Mouse (Mus musculus) kidney, embryonic 16.5 days (tissue): ENCODE data around the gene AC124108.1. TPM values are rescaled to one million over a fixed set of nuclear protein-coding genes. Genes with fewer than 3 reads are reported as not detected.

ENCODE experiments used
- ATAC-seq: fragments of 200-750 bp; cut with Nextera tagmentation; 2 replicates; pipeline ENCODE4 v1.8.0; 2017; ENCODE audit warnings: moderate TSS enrichment; ENCODE audit not compliant: low FRiP score, low TSS enrichment
- H3K27ac ChIP-seq: fragments of 300-500 bp; sonication (generic); 2 replicates; pipeline ENCODE4 v1.5.1; 2014; ENCODE audit warnings: low read length
- H3K27me3 ChIP-seq: fragments of 300-500 bp; sonication (generic); 2 replicates; pipeline ENCODE4 v1.6.1; 2014; ENCODE audit warnings: low read length, control low read depth, mixed read lengths; ENCODE audit not compliant: insufficient read depth
- H3K36me3 ChIP-seq: fragments of 300-500 bp; sonication (generic); 2 replicates; pipeline ENCODE4 v1.6.1; 2014; ENCODE audit warnings: low read length, control low read depth, mixed read lengths; ENCODE audit not compliant: insufficient read depth
- H3K4me1 ChIP-seq: fragments of 300-500 bp; sonication (generic); 2 replicates; pipeline ENCODE4 v1.6.1; 2014; ENCODE audit warnings: low read length, control low read depth, mixed read lengths; ENCODE audit not compliant: insufficient read depth
- H3K4me2 ChIP-seq: fragments of 300-500 bp; sonication (generic); replicated peaks from 2 replicates; pipeline ENCODE4 v1.6.1; 2014; ENCODE audit warnings: low read depth, low read length
- H3K4me3 ChIP-seq: fragments of 300-500 bp; sonication (generic); 2 replicates; pipeline ENCODE4 v1.5.1; 2014; ENCODE audit warnings: mild to moderate bottlenecking, low read length
- H3K9ac ChIP-seq: fragments of 300-500 bp; sonication (generic); replicated peaks from 2 replicates; pipeline ENCODE4 v1.6.1; 2014; ENCODE audit warnings: low read length
- H3K9me3 ChIP-seq: fragments of 300-500 bp; sonication (generic); 2 replicates; pipeline ENCODE4 v1.6.1; 2016; ENCODE audit warnings: low read length, control low read depth
- WGBS: fragments of 180-500 bp; shearing (Covaris S2); extraction: QIAGEN DNeasy Blood & Tissue Kit; methylation state at CpG from one replicate; pipeline ENCODE4 v1.1.7; 2014; 5-methylcytosine and 5-hydroxymethylcytosine counted together
- polyA plus RNA-seq: library from polyadenylated mRNA; unstranded; fragments of >200 nt; fragmentation: Nextera tagmentation; extraction: Ambion mirVana; gene quantifications from 2 replicates; pipeline ENCODE4 v1.2.1, GENCODE M21; 2015

Gene AC124108.1
- polyA plus RNA-seq, 1 experiment from 2014 or later, result 0.10 TPM

GRCm38 (mm10) chr1:132198401-132199071 is 7.3 kb downstream of the AC124108.1 start:
- 75% methylated on average over 16 of the region's 16 CpGs for WGBS
- Histone ChIP-seq H3K27ac (no peak overlapping the region), H3K4me2 (no peak overlapping the region), H3K27me3 (peaks cover 43% of the 10 kb centered on the region), H3K9ac (no peak overlapping the region), H3K9me3 (no peaks in the 10 kb centered on the region), H3K4me3 (no peak overlapping the region), H3K4me1 (peaks cover 18% of the 10 kb centered on the region), H3K36me3 (no peaks in the 10 kb centered on the region)
- no peak for ATAC-seq

GRCm38 (mm10) chr1:132199244-132199643 is 8.0 kb downstream of the AC124108.1 start:
- no peak overlapping the region for H3K9ac ChIP-seq
- H3K9me3 ChIP-seq, result no peaks in the 10 kb centered on the region
- H3K4me3 ChIP-seq, result no peak overlapping the region
- no peak overlapping the region for H3K4me2 ChIP-seq
- WGBS, result 56% methylated on average over 6 of the region's 6 CpGs
- no peak overlapping the region for H3K27ac ChIP-seq
- H3K36me3 ChIP-seq, result no peaks in the 10 kb centered on the region
- peaks cover 37% of the 10 kb centered on the region for H3K27me3 ChIP-seq
- ATAC-seq, result no peak
- H3K4me1 ChIP-seq, result peaks cover 18% of the 10 kb centered on the region

GRCm38 (mm10) chr1:132199934-132200333 is 8.7 kb downstream of the AC124108.1 start:
- H3K27ac ChIP-seq, result no peak overlapping the region
- H3K27me3 ChIP-seq, result peaks cover 30% of the 10 kb centered on the region
- no peaks in the 10 kb centered on the region for H3K36me3 ChIP-seq
- no peak for ATAC-seq
- H3K4me3 ChIP-seq, result peak overlapping the region; percentile 15; the same call in 1 of the 2 replicates
- peaks cover 14% of the 10 kb centered on the region for H3K4me1 ChIP-seq
- H3K4me2 ChIP-seq, result peak overlapping the region; percentile 27; the same call in 1 of the 2 replicates
- WGBS, result 18% methylated on average over 12 of the region's 12 CpGs
- no peaks in the 10 kb centered on the region for H3K9me3 ChIP-seq
- H3K9ac ChIP-seq, result peak overlapping the region; percentile 25; the same call in 1 of the 2 replicates

- H3K36me3 ChIP-seq, result no peaks in the 10 kb centered on the region
- H3K9me3 ChIP-seq, result no peaks in the 10 kb centered on the region
- H3K4me1 ChIP-seq, result peaks cover 17% of the 10 kb centered on the region; the same call in 1 of the 2 replicates
- H3K4me2 ChIP-seq, result peak overlapping the region; percentile 27
- no peak overlapping the region for H3K27ac ChIP-seq
- H3K27me3 ChIP-seq, result peaks cover 27% of the 10 kb centered on the region
- peak; percentile 66; the same call in 1 of the 2 replicates for ATAC-seq
- no peak overlapping the region for H3K9ac ChIP-seq
- 25% methylated on average over 11 of the region's 11 CpGs for WGBS
- peak overlapping the region; percentile 19 for H3K4me3 ChIP-seq
Observed at GRCm38 (mm10) chr1:132200562-132201510, 9.6 kb downstream of the AC124108.1 start.

GRCm38 (mm10) chr1:132201511-132201860 is 10.2 kb downstream of the AC124108.1 start:
- ATAC-seq, result no peak
- peaks cover 22% of the 10 kb centered on the region; the same call in 1 of the 2 replicates for H3K4me1 ChIP-seq
- no peak overlapping the region for H3K27ac ChIP-seq
- H3K4me2 ChIP-seq, result no peak overlapping the region
- 40% methylated on average over 4 of the region's 4 CpGs for WGBS
- no peaks in the 10 kb centered on the region for H3K9me3 ChIP-seq
- no peak overlapping the region for H3K4me3 ChIP-seq
- no peak overlapping the region for H3K9ac ChIP-seq
- H3K36me3 ChIP-seq, result no peaks in the 10 kb centered on the region
- peaks cover 27% of the 10 kb centered on the region for H3K27me3 ChIP-seq

- H3K9ac ChIP-seq, result no peak overlapping the region
- no peak overlapping the region for H3K4me2 ChIP-seq
- 67% methylated on average over 2 of the region's 2 CpGs for WGBS
- H3K4me1 ChIP-seq, result peaks cover 22% of the 10 kb centered on the region; the same call in 1 of the 2 replicates
- H3K27ac ChIP-seq, result no peak overlapping the region
- H3K4me3 ChIP-seq, result no peak overlapping the region
- no peaks in the 10 kb centered on the region for H3K36me3 ChIP-seq
- H3K9me3 ChIP-seq, result no peaks in the 10 kb centered on the region
- H3K27me3 ChIP-seq, result peaks cover 27% of the 10 kb centered on the region
- no peak for ATAC-seq
Observed at GRCm38 (mm10) chr1:132201936-132202335, 10.7 kb downstream of the AC124108.1 start.

GRCm38 (mm10) chr1:132202771-132203170 is 11.5 kb downstream of the AC124108.1 start:
- no peak for ATAC-seq
- Histone ChIP-seq H3K9ac (no peak overlapping the region), H3K4me2 (no peak overlapping the region), H3K36me3 (no peaks in the 10 kb centered on the region), H3K27me3 (peaks cover 24% of the 10 kb centered on the region), H3K4me3 (no peak overlapping the region), H3K4me1 (peaks cover 22% of the 10 kb centered on the region; the same call in 1 of the 2 replicates), H3K27ac (no peak overlapping the region), H3K9me3 (no peaks in the 10 kb centered on the region)
- WGBS, result 93% methylated on average over 5 of the region's 5 CpGs

- Histone ChIP-seq H3K27me3 (peaks cover 2% of the 10 kb centered on the region), H3K9ac (no peak overlapping the region; the same call in 1 of the 2 replicates)
- no peak for ATAC-seq
Observed at GRCm38 (mm10) chr1:132205958-132206357, 14.7 kb downstream of the AC124108.1 start.

GRCm38 (mm10) chr1:132206828-132207227 is 15.6 kb downstream of the AC124108.1 start:
- H3K4me1 ChIP-seq, result peaks cover 16% of the 10 kb centered on the region
- H3K9ac ChIP-seq, result no peak overlapping the region
- ATAC-seq, result no peak
- H3K36me3 ChIP-seq, result no peaks in the 10 kb centered on the region
- peaks cover 9% of the 10 kb centered on the region for H3K27me3 ChIP-seq
- H3K4me3 ChIP-seq, result no peak overlapping the region
- no peak overlapping the region for H3K27ac ChIP-seq
- 89% methylated on average over 3 of the region's 3 CpGs for WGBS
- no peaks in the 10 kb centered on the region for H3K9me3 ChIP-seq
- no peak overlapping the region for H3K4me2 ChIP-seq

More at GRCm38 (mm10) chr1:132205958-132206357, 14.7 kb downstream of the AC124108.1 start:
- Histone ChIP-seq H3K4me3 (no peak overlapping the region), H3K4me1 (peaks cover 15% of the 10 kb centered on the region), H3K4me2 (no peak overlapping the region), H3K27ac (no peak overlapping the region), H3K36me3 (no peaks in the 10 kb centered on the region), H3K9me3 (no peaks in the 10 kb centered on the region)
- WGBS, result 44% methylated on average over 5 of the region's 5 CpGs
